Mouse (Mus musculus) thymus, postnatal 14 days (tissue): Measurements from ENCODE around the gene Taf1a.

Source experiments
- DNase-seq: peaks from one replicate; pipeline ENCODE4 v3.0.0; 2021

Taf1a gene

DNA sequence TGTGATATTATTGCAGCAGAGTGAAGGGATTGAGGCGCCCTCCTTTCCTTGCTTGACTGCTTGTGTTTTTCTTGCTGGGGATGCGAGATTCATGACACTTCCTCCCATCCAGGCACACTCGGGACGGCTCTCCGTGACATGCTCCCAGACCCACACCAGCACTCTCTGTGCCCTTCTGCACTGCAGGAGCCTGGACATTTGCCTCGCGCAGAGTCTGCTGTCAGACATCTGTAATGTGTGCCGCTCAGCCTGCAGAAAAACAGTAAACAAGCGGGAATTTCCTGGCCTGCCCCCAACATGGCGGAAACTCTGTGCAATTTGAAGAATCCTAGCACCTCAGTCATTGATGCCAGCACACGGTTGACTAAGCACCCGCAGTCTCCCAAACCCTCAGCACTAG is 29.1 kb downstream of the Taf1a start, which contains the start of gene Hhipl2:
Gene Hhipl2, plus strand, starts transcription at position 343 of the 400 bp plus-strand sequence.
- DNase-seq, result peak; percentile 26

DNA sequence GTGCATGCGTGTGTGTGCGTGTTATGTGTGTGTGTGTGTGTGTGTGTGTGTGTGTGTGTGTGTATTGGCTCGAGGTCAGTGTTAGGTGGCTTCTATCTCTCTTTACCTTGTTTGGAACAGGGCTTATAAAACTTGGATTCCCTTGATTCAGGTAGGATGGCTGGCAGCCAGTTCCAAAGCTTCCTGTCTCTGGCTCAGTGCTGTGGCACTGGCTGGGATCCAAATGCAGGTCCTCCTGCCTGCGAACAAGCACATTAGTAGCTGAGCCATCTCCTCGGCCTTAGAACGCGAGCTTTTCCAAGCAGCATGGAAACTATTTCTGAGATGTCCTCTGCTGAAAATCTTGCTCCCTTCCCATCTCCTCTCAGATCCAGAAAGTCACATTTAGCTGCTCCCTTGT is 31.0 kb downstream of the Taf1a start:
- no peak for DNase-seq

DNA sequence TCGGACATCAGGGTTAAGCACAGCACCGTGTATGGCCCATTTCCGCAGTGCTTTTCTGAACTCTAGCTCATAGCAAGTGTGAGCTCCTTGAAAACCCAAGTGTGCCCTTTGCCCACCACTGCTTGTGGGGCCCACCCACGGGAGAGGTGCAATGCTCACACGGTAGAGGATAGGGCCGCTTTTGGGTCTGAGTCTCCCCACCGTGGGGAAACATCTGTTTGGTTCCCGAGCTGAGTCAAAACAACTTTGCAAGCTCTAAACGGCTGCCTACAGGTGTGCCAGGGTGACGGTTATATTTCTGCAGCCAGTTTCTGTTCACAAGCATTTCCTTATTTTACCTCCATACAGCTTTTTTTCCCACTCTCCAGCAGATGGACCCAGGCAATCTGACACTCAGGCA is 31.5 kb downstream of the Taf1a start:
- peak; percentile 77 for DNase-seq

DNA sequence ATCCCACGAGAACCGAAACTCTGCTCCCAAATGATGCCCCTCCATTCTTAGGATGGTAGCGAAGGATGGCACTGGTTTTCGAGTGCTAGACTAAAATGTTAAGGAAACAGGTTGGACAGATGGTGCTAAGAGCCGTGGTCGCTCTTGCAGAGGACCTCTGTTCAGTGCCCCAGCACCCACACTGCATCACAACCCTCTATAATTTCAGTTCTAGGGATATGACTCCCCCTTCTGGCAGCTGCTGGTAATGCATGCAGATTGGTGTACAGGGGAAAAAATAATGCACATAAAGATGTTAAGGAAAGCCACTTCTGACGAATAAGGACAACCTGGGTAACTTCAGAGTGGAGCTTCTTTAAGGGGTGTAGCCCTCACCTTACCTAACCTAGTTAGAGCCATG is 35.3 kb downstream of the Taf1a start:
- DNase-seq, result no peak

DNA sequence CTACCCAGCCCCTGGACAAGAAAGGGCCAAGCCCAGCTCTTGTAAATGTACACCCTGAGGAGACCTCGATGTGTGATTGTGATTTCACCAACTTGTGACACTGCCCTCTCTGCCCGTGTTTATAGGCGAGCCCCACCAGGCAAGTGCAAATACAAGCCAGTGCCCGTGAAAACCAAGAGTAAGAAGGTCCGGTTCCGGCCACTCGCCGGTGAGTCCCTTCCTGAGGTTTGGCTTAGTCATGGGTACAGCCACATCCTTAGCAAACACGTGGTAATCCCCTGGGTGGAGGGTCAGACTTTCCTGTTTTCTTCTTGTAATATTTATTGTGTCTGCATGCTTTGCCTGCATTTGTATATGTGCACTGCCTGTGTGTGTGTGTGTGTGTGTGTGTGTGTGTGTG is 46.1 kb downstream of the Taf1a start:
- no peak for DNase-seq

DNA sequence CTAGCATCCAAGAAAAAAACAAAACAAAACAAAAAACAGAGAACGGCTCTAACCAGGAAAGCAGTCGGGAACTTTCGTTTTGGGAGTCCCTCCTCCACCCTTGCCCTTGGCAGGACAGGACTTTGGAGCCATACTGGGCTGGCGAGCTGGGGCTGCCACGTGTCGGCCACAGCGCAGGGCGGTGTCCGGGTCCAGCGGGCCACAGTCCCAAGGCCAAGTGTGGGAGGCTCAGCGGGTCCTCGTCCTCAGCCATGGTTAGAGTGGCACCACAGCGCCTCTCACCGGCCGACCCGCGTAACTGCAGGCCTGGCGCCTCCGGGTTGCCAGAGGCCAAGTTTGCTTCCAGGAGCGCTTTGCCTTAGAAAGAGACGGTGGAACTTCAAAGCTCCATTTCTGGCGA is 50.3 kb downstream of the Taf1a start:
- peak; percentile 83 for DNase-seq

DNA sequence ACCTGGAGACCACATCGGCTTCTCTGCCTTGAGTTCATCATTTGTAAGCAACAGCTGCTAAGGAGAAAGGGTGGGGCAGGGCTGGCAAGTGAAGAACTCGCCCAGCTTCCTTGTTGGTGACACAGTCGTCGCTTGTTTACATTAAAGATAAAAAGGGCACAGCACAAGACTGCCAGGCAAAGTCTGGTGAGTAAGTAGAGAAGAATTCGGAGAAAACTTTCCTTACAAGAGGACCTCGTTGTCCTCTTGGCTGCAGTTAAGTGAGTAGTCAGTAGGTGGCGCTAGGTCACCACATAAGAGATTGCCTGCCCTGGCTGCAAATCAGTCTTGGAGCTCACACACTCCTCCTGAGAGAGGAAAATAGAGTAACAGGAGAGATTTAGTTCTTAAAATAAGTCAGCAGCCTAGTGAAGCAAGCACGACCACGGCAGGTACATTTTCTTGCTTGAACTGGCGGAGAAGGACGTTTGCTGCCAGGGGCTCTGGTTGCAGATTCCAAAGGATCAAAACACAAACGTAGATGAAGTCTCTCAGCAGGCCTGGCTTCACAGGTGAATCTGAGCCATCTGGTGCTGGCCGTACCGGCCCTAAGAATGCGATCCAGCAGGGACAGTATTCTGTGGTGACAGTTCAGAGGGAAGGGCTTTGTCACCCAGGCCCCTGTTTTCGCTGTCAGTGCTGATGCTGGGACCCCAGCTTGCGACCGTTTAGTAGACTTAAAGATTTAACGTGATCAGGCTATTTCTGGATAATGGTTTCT is 53.4 kb downstream of the Taf1a start:
- peak; percentile 80 for DNase-seq

DNA sequence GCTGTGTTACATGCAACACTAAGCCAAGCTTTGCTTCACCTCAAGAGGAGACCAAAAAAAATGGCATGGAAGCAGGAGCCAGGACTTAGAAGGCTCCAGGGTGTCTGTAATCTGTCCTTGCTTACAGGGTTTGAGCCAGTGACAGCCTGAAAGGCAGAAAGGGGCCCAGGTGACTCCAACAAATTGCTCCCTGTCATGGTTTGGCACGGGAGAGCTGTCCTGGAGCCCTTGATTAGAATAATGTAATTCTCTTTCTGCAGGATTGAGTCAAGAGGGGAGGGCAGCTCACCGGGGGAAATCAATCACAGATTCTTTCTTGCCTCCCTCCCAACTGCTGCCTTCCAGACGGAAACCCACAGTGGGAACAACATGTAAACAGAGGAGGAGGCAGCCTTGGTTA is 64.3 kb downstream of the Taf1a start:
- no peak for DNase-seq
